Mouse (Mus musculus) megakaryocyte, embryonic 14.5 days (primary cell): Measurements from ENCODE around the gene Gm14548.
"Not testable (repeated sequence)": the region's sequence is repeated elsewhere in the genome, so short reads cannot be mapped to it uniquely, and the experiment has no call there.

Experiments
- FLI1 ChIP-seq: IDR thresholded peaks from 2 replicates; pipeline ENCODE4 v1.6.1; 2012; ENCODE audit warnings: low read length, inconsistent platforms, mixed read lengths
- GATA1 ChIP-seq: IDR thresholded peaks from 3 replicates; pipeline ENCODE4 v1.6.1; 2012; ENCODE audit warnings: mixed read lengths, low read length, inconsistent platforms, borderline replicate concordance

- TF ChIP-seq GATA1, FLI1: not testable (repeated sequence)
These were observed 37.6 kb upstream of the Gm14548 start for GRCm38 (mm10) chr7:3935473-3935872.
